Mouse (Mus musculus) limb, embryonic 11.5 days (tissue): ENCODE results near the gene Hpcal1. TPM values are rescaled to one million over a fixed set of nuclear protein-coding genes. Genes with fewer than 3 reads are reported as not detected.

Experiments
- ATAC-seq: fragments of 200-750 bp; cut with Nextera tagmentation; 2 replicates; pipeline ENCODE4 v1.8.0; 2017; ENCODE audit warnings: low read depth; ENCODE audit not compliant: insufficient number of reproducible peaks, low FRiP score, low TSS enrichment
- DNase-seq: peaks from one replicate; pipeline ENCODE4 v3.0.0-alpha.2; 2015; ENCODE audit warnings: low spot score
- H3K27ac ChIP-seq: fragments of 300-500 bp; sonication (generic); replicated peaks from 2 replicates; pipeline ENCODE4 v1.5.1; 2014; ENCODE audit warnings: low read depth, mild to moderate bottlenecking, low read length
- H3K27me3 ChIP-seq: fragments of 300-500 bp; sonication (generic); 2 replicates; pipeline ENCODE4 v1.6.1; 2014; ENCODE audit warnings: mild to moderate bottlenecking, low read length, mixed read lengths; ENCODE audit not compliant: control insufficient read depth, insufficient read depth
- H3K36me3 ChIP-seq: fragments of 300-500 bp; sonication (generic); 2 replicates; pipeline ENCODE4 v1.6.1; 2014; ENCODE audit warnings: mild to moderate bottlenecking, low read length, moderate library complexity, mixed read lengths; ENCODE audit not compliant: control insufficient read depth, insufficient read depth
- H3K4me1 ChIP-seq: fragments of 300-500 bp; sonication (generic); 2 replicates; pipeline ENCODE4 v1.6.1; 2014; ENCODE audit warnings: low read length, mixed read lengths; ENCODE audit not compliant: control insufficient read depth, insufficient read depth
- H3K4me2 ChIP-seq: fragments of 300-500 bp; sonication (generic); 2 replicates; pipeline ENCODE4 v1.6.1; 2014; ENCODE audit warnings: low read depth, mild to moderate bottlenecking, moderate library complexity; ENCODE audit not compliant: severe bottlenecking
- H3K4me3 ChIP-seq: fragments of 300-500 bp; sonication (generic); 2 replicates; pipeline ENCODE4 v1.5.1; 2014; ENCODE audit warnings: low read depth, low read length
- H3K9ac ChIP-seq: fragments of 300-500 bp; sonication (generic); 2 replicates; pipeline ENCODE4 v1.6.1; 2014; ENCODE audit warnings: mild to moderate bottlenecking, low read length
- H3K9me3 ChIP-seq: fragments of 300-500 bp; sonication (generic); 2 replicates; pipeline ENCODE4 v1.6.1; 2016; ENCODE audit warnings: low read length; ENCODE audit not compliant: control insufficient read depth
- WGBS: fragments of 180-500 bp; shearing (Covaris S2); extraction: QIAGEN DNeasy Blood & Tissue Kit; methylation state at CpG from one replicate; pipeline ENCODE4 v1.1.7; 2014; 5-methylcytosine and 5-hydroxymethylcytosine counted together
- polyA plus RNA-seq: library from polyadenylated mRNA; unstranded; fragments of >200 nt; fragmentation: Nextera tagmentation; extraction: Ambion mirVana; gene quantifications from 2 replicates; pipeline ENCODE4 v1.2.1, GENCODE M21; 2014

Hpcal1 gene
- polyA plus RNA-seq, 1 experiment from 2014 or later: 31.1 TPM

DNA sequence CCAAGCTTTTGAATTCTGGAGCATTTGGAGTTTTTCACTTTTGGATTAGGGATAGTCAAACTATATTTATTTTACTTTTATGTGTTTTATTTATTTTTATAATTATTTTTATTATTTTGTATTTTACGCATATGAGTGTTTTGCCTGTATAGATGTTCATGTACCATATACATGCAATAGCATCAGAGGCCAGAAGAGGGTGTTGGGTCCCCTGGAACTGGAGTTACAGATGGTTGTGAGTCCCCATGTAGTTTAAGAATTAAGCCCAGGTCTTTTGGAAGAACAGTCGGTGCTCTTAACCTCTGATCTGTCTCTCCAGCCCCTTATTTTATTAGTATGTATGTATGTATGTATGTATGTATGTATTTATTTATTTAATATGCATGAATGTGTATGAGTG lies 12.9 kb upstream of the Hpcal1 start:
- no peak overlapping the region for H3K4me3 ChIP-seq
- 84% methylated on average over 2 of the region's 2 CpGs for WGBS
- H3K36me3 ChIP-seq: no peaks in the 10 kb centered on the region
- H3K9ac ChIP-seq: no peak overlapping the region
- no peaks in the 10 kb centered on the region for H3K27me3 ChIP-seq
- H3K9me3 ChIP-seq: no peaks in the 10 kb centered on the region
- H3K4me1 ChIP-seq: no peaks in the 10 kb centered on the region
- ATAC-seq (no peak), DNase-seq (no peak)
- H3K4me2 ChIP-seq: no peak overlapping the region
- H3K27ac ChIP-seq: no peak overlapping the region

DNA sequence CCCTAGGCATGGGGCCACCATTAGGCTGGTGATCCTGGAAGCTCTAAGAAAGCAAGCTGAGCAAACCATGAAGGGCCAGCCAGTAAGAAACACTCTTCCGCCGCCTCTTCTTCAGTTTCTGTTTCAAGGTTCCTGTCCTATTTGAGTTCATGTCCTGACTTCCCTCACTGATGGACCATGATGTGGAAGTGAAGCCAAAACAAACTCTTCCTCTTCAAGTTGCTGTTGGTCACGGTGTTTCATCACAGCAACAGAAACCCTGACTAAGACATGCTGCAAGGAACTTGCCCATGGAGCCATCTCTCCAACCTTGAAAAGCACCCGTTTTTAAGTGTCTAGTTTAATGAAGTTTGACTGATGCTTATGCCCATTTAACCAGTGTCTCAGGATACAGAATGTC lies 11.1 kb upstream of the Hpcal1 start:
- DNase-seq (no peak), ATAC-seq (no peak)
- Histone ChIP-seq H3K4me1 (no peaks in the 10 kb centered on the region), H3K9me3 (no peaks in the 10 kb centered on the region), H3K36me3 (no peaks in the 10 kb centered on the region), H3K27ac (no peak overlapping the region), H3K27me3 (no peaks in the 10 kb centered on the region), H3K4me2 (no peak overlapping the region), H3K9ac (no peak overlapping the region), H3K4me3 (no peak overlapping the region)
- WGBS: 90% methylated on average over 4 of the region's 4 CpGs

DNA sequence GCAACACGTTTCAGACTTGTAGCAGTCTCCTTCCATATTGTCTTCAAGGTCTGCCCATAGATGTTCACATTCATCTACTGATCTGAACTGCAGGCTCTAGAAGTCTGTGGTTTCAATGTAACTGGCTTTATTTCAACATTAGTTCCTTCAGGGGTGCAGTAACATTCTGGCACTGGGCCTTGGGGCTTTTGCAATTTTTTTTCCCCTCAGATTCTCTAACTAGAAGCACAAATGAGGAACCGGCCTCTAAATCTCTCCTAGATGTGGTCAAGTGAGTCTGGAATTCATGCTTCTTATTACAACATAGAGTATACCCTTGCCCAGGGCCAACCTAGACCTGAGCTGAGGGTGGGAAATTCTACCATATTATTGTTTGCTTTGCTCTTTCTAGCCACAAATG lies 8.5 kb upstream of the Hpcal1 start:
- WGBS: 87% methylated on average over 2 of the region's 2 CpGs
- no peak overlapping the region for H3K4me3 ChIP-seq
- H3K4me1 ChIP-seq: no peaks in the 10 kb centered on the region
- no peak overlapping the region for H3K4me2 ChIP-seq
- H3K36me3 ChIP-seq: no peaks in the 10 kb centered on the region
- H3K27ac ChIP-seq: no peak overlapping the region
- no peaks in the 10 kb centered on the region for H3K27me3 ChIP-seq
- no peak for ATAC-seq
- DNase-seq: no peak
- no peaks in the 10 kb centered on the region for H3K9me3 ChIP-seq
- no peak overlapping the region for H3K9ac ChIP-seq

DNA sequence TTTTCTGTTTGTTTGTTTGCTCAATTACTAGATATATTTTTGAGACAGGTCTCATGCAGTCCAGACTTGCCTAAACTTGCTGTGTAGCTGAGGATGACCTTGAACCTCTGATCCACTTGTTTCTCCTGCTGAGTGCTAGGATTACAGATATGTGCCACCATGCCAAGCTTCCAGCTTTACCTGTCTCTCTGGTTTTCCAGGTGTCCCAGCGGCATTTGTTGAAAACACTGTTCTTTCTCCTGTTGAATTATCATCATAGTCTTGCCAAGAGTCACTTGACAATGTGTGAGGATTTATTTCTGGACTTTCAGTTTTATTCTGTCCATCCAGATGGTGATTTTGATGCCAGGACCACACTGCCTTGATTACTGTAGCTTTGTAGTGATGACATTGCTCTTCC lies 6.3 kb upstream of the Hpcal1 start:
- H3K9ac ChIP-seq: no peak overlapping the region
- ATAC-seq (no peak), DNase-seq (no peak)
- 78% methylated on average over 1 of the region's 1 CpGs for WGBS
- no peaks in the 10 kb centered on the region for H3K4me1 ChIP-seq
- no peaks in the 10 kb centered on the region for H3K27me3 ChIP-seq
- no peaks in the 10 kb centered on the region for H3K36me3 ChIP-seq
- H3K4me2 ChIP-seq: no peak overlapping the region
- no peak overlapping the region for H3K27ac ChIP-seq
- H3K9me3 ChIP-seq: no peaks in the 10 kb centered on the region
- H3K4me3 ChIP-seq: no peak overlapping the region

DNA sequence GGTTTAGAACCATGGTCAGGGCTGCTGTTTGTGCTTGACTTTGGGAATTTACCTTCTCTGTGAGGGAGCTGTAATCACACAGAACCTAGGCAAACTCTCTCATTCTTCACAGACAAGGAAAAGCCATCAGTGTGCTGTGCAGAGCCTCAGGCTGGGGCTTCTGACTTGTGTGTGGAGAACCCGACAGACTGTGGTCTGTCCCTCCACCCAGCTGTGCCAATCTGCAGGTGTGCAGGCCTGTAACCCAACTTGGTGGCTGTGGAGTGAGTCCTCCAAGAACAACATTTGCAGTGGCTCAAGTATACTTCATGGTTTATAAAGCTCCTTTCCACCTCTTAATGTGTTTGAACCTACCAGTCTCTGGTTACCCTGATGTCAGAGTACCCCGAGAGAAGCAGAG lies 4.5 kb upstream of the Hpcal1 start:
- Histone ChIP-seq H3K4me3 (no peak overlapping the region), H3K9me3 (no peaks in the 10 kb centered on the region), H3K9ac (no peak overlapping the region), H3K27me3 (no peaks in the 10 kb centered on the region), H3K36me3 (no peaks in the 10 kb centered on the region), H3K27ac (no peak overlapping the region), H3K4me2 (no peak overlapping the region), H3K4me1 (no peaks in the 10 kb centered on the region)
- DNase-seq (no peak), ATAC-seq (no peak)
- WGBS: 87% methylated on average over 2 of the region's 2 CpGs

DNA sequence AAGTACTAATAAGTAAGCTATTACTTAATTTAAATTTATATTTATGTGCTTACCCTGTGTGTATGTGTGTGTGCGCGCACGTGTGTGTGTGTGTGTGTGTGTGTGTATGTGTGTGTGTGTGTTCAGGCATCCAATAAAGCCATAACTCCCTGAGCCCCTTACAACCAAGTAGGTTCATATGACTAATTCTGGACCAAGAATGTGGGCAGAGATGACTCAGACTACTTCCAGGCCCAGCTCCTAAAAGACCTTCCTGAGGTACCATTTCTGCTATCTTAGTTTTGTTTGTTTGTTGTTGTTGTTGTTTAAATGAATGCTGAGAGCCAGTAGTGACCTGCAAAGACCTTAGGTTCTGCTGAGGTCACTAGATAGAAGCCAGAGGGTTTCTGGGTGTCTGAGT lies 1.7 kb upstream of the Hpcal1 start:
- no peaks in the 10 kb centered on the region for H3K36me3 ChIP-seq
- H3K9ac ChIP-seq: no peak overlapping the region
- WGBS: 96% methylated on average over 3 of the region's 3 CpGs
- H3K27me3 ChIP-seq: no peaks in the 10 kb centered on the region
- ATAC-seq (no peak), DNase-seq (no peak)
- no peak overlapping the region for H3K4me3 ChIP-seq
- no peak overlapping the region for H3K4me2 ChIP-seq
- H3K9me3 ChIP-seq: no peaks in the 10 kb centered on the region
- no peak overlapping the region for H3K27ac ChIP-seq
- peaks cover 9% of the 10 kb centered on the region for H3K4me1 ChIP-seq

DNA sequence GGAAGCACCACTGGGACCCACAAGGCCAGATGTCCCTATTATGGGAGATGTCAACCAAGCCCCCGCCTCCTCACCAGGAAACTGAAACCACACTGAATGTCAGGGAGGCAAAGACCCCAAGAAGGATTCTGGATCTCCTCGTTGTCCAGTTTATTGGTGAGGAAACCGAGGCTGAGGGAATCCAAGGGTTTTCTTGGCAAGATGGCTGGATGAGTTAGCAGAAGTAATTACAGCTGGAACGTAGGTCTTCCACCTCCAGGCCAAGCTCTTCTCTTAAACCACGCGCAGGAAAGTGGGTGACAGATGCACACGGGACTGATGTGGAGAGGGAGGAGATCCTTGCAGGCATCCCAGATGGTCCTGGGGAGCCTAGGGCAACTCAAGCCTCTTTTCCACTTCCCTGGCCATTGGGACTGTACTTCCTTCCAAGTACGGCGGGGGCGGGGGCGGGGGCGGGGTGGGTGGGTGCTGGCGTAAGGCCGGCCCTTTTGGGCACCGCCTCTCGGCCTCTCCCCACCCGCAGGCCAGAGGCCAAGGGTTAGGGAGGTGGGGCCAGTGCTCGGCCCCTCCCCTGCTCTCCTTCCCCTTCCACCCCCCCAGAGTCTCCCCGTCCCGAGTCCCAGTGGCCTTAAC lies 609 bp upstream of the Hpcal1 start:
- 13% methylated on average over 20 of the region's 20 CpGs for WGBS
- H3K27ac ChIP-seq: no peak overlapping the region
- peak overlapping the region; percentile 93 for H3K4me2 ChIP-seq
- ATAC-seq (peak; percentile 82; the same call in 1 of the 2 replicates), DNase-seq (no peak)
- no peaks in the 10 kb centered on the region for H3K9me3 ChIP-seq
- no peaks in the 10 kb centered on the region for H3K27me3 ChIP-seq
- H3K4me1 ChIP-seq: peaks cover 12% of the 10 kb centered on the region
- H3K9ac ChIP-seq: no peak overlapping the region
- H3K4me3 ChIP-seq: peak overlapping the region; percentile 77
- H3K36me3 ChIP-seq: no peaks in the 10 kb centered on the region

DNA sequence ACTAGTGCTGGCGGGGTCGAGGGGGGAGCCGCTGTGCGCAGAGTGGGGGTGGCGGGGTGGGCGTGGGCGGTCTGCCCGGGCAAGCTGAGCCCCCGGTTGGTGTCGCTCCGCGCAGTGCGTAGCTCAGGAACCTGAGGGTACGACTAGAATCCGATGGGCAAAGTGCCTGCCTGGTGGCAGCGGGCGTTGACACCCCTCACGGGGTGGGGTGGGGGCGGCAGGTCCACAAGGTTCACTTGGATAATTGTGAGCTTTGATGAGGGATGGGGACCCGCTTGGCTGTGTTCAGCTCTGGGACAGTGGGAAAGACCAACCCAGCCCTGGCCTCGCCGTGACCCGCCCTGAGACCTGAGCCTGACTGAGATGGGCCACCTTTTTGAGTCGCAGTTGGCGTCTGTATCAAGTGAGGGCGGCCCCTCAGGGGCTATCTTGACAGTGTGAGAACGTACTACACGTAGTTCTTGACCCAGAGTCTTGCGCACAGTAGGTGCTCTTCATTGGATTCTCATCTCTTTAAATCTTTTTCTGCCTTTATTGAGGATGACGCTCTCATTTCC lies 742 bp downstream of the Hpcal1 start:
- Histone ChIP-seq H3K27me3 (no peaks in the 10 kb centered on the region), H3K36me3 (no peaks in the 10 kb centered on the region), H3K4me3 (peak overlapping the region; percentile 77), H3K27ac (no peak overlapping the region), H3K9ac (peak overlapping the region; percentile 69), H3K4me1 (peaks cover 17% of the 10 kb centered on the region), H3K4me2 (peak overlapping the region; percentile 93), H3K9me3 (no peaks in the 10 kb centered on the region)
- peak; percentile 18; the same call in 1 of the 2 replicates for ATAC-seq
- WGBS: under 1% methylated on average over 30 of the region's 30 CpGs
- no peak for DNase-seq

DNA sequence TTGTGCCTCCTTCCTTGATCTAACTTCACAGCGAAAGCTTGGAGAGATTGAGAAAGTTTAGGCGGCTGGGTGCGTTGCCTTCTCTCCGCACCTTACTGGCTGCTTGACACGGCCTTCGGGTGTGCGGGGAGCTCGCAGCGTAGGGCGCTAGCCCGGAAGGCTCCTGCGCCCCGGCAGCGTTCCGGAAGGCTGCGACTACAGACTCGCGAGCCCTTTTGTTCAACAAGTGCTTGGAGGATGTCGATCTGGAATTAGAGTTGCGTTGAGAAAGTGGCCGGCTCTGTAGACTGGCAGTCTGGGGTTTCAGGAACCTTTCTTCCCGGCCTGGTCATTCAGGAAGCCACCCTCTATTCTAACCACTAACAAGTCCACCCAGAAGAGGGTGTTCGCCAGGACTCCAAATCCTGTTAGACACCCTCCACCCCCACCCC lies 1.2 kb downstream of the Hpcal1 start:
- peak overlapping the region; percentile 93 for H3K4me2 ChIP-seq
- H3K4me3 ChIP-seq: peak overlapping the region; percentile 77
- peaks cover 17% of the 10 kb centered on the region for H3K4me1 ChIP-seq
- ATAC-seq (no peak), DNase-seq (peak; percentile 41)
- H3K27ac ChIP-seq: no peak overlapping the region
- no peaks in the 10 kb centered on the region for H3K36me3 ChIP-seq
- H3K9me3 ChIP-seq: no peaks in the 10 kb centered on the region
- H3K27me3 ChIP-seq: no peaks in the 10 kb centered on the region
- WGBS: under 1% methylated on average over 23 of the region's 23 CpGs
- H3K9ac ChIP-seq: peak overlapping the region; percentile 57
